Comparison of ENCODE assay signal across 39 mouse cellular contexts in the genomic region with DNA sequence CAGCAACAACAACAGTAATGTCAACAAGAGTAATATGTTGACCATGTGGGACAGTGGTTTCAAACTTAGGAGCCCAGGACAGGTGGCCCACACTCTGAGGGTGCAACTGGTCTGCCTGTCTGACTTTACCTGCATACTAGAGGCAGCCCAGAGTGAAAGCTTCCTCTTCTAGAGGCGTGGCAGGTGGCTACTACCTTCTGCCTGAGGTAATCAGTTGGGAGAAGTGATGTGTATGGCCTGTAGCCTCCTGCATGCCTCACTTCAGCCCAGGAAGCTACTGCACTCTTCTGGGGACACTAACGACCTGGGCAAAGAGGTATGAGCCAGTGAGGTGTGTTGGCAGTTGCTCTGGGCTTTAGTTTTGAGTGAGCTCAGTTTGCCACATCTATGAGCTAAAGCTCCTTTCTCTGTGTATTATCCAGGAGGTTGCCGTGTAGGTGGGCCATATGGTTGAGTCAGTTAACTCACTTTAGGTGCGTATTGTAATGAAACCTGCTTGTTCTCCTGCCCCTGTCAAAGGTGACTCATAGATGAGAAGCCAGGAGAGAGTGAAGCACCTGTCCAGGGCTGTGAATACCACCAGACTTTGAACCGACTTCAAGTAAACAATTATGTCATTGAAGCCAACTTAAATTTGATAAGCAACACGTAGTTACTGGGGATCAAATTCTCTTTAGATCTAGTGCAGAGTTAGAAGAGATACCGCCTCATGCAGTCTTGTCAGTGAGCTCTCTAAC. TPM values are rescaled to one million over a fixed set of nuclear protein-coding genes. Genes with fewer than 3 reads are reported as not detected.
DNase-seq lines count a peak whose midpoint lies in the region; ATAC-seq and TF ChIP-seq lines count a peak whose summit lies in the region.
"Had no signal": no experiment of that assay in that cellular context is flagged by ENCODE, and none has a peak within 500 bp of the region (broad histone marks: within the 10 kb centered on the region; RNA-seq: fewer than 3 reads in every experiment).

No protein-coding gene starts in this region.

- intact Hi-C loops in heart, adult 2 months (cut with DNase I), result no loop called here

- peaks cover 2% of the 10 kb centered on the region; the same call in 1 of the 2 replicates for H3K4me1 ChIP-seq in heart, adult 2 months (ENCODE audit: control insufficient read depth, insufficient read depth, low read length)
- peaks cover 94% of the 10 kb centered on the region for H3K4me1 ChIP-seq in liver, embryonic 13.5 days (replicated peaks)
- peaks cover 31% of the 10 kb centered on the region for H3K4me1 ChIP-seq in liver, embryonic 11.5 days (replicated peaks; ENCODE audit: control insufficient read depth, insufficient read depth, low read length)
- H3K4me1 ChIP-seq in intestine, embryonic 16.5 days (ENCODE audit: control insufficient read depth, insufficient read depth, low read length), result peaks cover 12% of the 10 kb centered on the region

- peak; percentile 71 for DNase-seq in heart, adult 11 months
- no peak for DNase-seq in heart, adult 2 months
- DNase-seq in liver, embryonic 13.5 days, result no peak
- no peak for DNase-seq in liver, embryonic 11.5 days (ENCODE audit: low spot score)
- no peak for DNase-seq in right cerebral cortex, postnatal 4 days
- no peak for DNase-seq in cerebellum, postnatal 4 days (ENCODE audit: low spot score in 2 of 2)
- DNase-seq: adrenal gland, postnatal 10 days; cerebellum, adult 11 months; cerebellum, adult 9-10 months; cerebellum, postnatal 36 days; embryo, embryonic 11 days; gastrocnemius, adult 2 months; gastrocnemius, postnatal 36 days; heart, postnatal 14 days; kidney, adult 11 months; kidney, postnatal 14 days; right cerebral cortex, postnatal 25 days; thymus, postnatal 25 days had no signal

- H3K27me3 ChIP-seq in heart, adult 2 months (ENCODE audit: control insufficient read depth, insufficient read depth, low read length), result no peaks in the 10 kb centered on the region
- H3K27me3 ChIP-seq in liver, embryonic 13.5 days, result no peaks in the 10 kb centered on the region
- no peaks in the 10 kb centered on the region for H3K27me3 ChIP-seq in liver, embryonic 11.5 days (replicated peaks; ENCODE audit: control insufficient read depth, insufficient read depth, low read length)
- no peaks in the 10 kb centered on the region for H3K27me3 ChIP-seq in intestine, embryonic 16.5 days (replicated peaks; ENCODE audit: control insufficient read depth, insufficient read depth, low read length)
- H3K27me3 ChIP-seq: lung, embryonic 15.5 days had no signal

- H3K4me2 ChIP-seq in liver, embryonic 13.5 days, result no peak overlapping the region
- no peak overlapping the region for H3K4me2 ChIP-seq in liver, embryonic 11.5 days
- H3K4me2 ChIP-seq in intestine, embryonic 16.5 days (ENCODE audit: low read depth, low read length), result no peak overlapping the region
- H3K4me2 ChIP-seq: lung, embryonic 15.5 days; midbrain, embryonic 11.5 days had no signal

- TF ChIP-seq POLR2A in heart, adult 2 months (IDR thresholded peaks at IDR 0.05; ENCODE audit: insufficient read depth, low read depth, low read length), result no peak

- ATAC-seq in liver, embryonic 13.5 days (ENCODE audit: low read depth), result no peak
- ATAC-seq in liver, embryonic 11.5 days (replicated peaks; ENCODE audit: low FRiP score), result no peak
- peak; percentile 73 for ATAC-seq in intestine, embryonic 16.5 days
- ATAC-seq: forebrain, embryonic 16.5 days; hindbrain, embryonic 16.5 days; midbrain, embryonic 16.5 days; Patski had no signal

- no peaks in the 10 kb centered on the region for H3K9me3 ChIP-seq in liver, embryonic 13.5 days (replicated peaks)
- H3K9me3 ChIP-seq in liver, embryonic 11.5 days (ENCODE audit: control insufficient read depth, low read length), result no peaks in the 10 kb centered on the region
- H3K9me3 ChIP-seq in intestine, embryonic 16.5 days (ENCODE audit: control insufficient read depth, low read length), result no peaks in the 10 kb centered on the region
- H3K9me3 ChIP-seq: G1E; lung, embryonic 15.5 days had no signal

- no peak overlapping the region for H3K9ac ChIP-seq in heart, adult 2 months (ENCODE audit: low read depth, low read length)
- H3K9ac ChIP-seq in liver, embryonic 13.5 days, result no peak overlapping the region
- H3K9ac ChIP-seq in liver, embryonic 11.5 days (ENCODE audit: low read depth, low read length), result no peak overlapping the region
- no peak overlapping the region for H3K9ac ChIP-seq in intestine, embryonic 16.5 days (ENCODE audit: low read depth, low read length)
- H3K9ac ChIP-seq: liver, embryonic 14.5 days; lung, embryonic 15.5 days had no signal

- H3K27ac ChIP-seq in heart, adult 2 months, result no peak overlapping the region
- H3K27ac ChIP-seq in liver, embryonic 13.5 days, result peak overlapping the region; percentile 61
- H3K27ac ChIP-seq in liver, embryonic 11.5 days (ENCODE audit: low read depth, low read length), result no peak overlapping the region
- H3K27ac ChIP-seq in intestine, embryonic 16.5 days (ENCODE audit: low read length), result no peak overlapping the region
- H3K27ac ChIP-seq: gastrocnemius, adult 2 months; liver, embryonic 14.5 days; lung, embryonic 15.5 days had no signal

- no peaks in the 10 kb centered on the region for H3K36me3 ChIP-seq in heart, adult 2 months (ENCODE audit: control insufficient read depth, insufficient read depth, low read length)
- H3K36me3 ChIP-seq in liver, embryonic 13.5 days, result peaks cover 77% of the 10 kb centered on the region
- H3K36me3 ChIP-seq in liver, embryonic 11.5 days (ENCODE audit: control insufficient read depth, insufficient read depth, low read length), result peaks cover 11% of the 10 kb centered on the region; the same call in 1 of the 2 replicates
- H3K36me3 ChIP-seq in intestine, embryonic 16.5 days (ENCODE audit: control insufficient read depth, insufficient read depth, low read length), result no peaks in the 10 kb centered on the region
- H3K36me3 ChIP-seq: lung, embryonic 15.5 days had no signal

- H3K79me2 ChIP-seq in heart, adult 2 months (replicated peaks; ENCODE audit: control insufficient read depth, insufficient read depth, low read length), result no peaks in the 10 kb centered on the region

- H3K4me3 ChIP-seq in heart, adult 2 months, result no peak overlapping the region
- no peak overlapping the region for H3K4me3 ChIP-seq in liver, embryonic 13.5 days (replicated peaks)
- no peak overlapping the region for H3K4me3 ChIP-seq in liver, embryonic 11.5 days (ENCODE audit: low read depth, low read length)
- H3K4me3 ChIP-seq in intestine, embryonic 16.5 days (ENCODE audit: low read length), result no peak overlapping the region
- H3K4me3 ChIP-seq: erythroblast, embryonic 14.5 days; gastrocnemius, adult 2 months; lung, embryonic 15.5 days had no signal

- WGBS in heart, adult 2 months, result 82% methylated on average over 7 of the region's 7 CpGs
- 68% methylated on average over 7 of the region's 7 CpGs for WGBS in liver, embryonic 13.5 days (ENCODE audit: insufficient replicate concordance)
- 79% methylated on average over 7 of the region's 7 CpGs for WGBS in liver, embryonic 11.5 days
- 59% methylated on average over 7 of the region's 7 CpGs for WGBS in intestine, embryonic 16.5 days

- TF ChIP-seq CTCF in heart, adult 2 months (IDR thresholded peaks at IDR 0.05), result no peak

- TF ChIP-seq EP300 in heart, adult 2 months (IDR thresholded peaks at IDR 0.05; ENCODE audit: insufficient read depth, low read depth, low read length), result no peak

RNA-seq across cellular contexts. Expression of a gene that starts 38.9 kb away (rescaled TPM):
- 1 to 10 TPM; 2.4 to 4.2 TPM for total RNA-seq in heart, adult 2 months (2021)
- 1.1 and 1.7 TPM in 2 replicates for polyA plus RNA-seq in heart, adult 2 months (2012; rRNA removed)
- polyA plus RNA-seq in liver, embryonic 13.5 days (2015; fragmentation: Nextera tagmentation; extraction: Ambion mirVana), result 37.9 and 45.0 TPM in 2 replicates
- polyA plus RNA-seq in liver, embryonic 11.5 days (2014; fragmentation: Nextera tagmentation; extraction: Ambion mirVana), result 92.2 and 95.4 TPM in 2 replicates
- 13.1 and 14.8 TPM in 2 replicates for polyA plus RNA-seq in intestine, embryonic 16.5 days (2015; fragmentation: Nextera tagmentation; extraction: Ambion mirVana)
- total RNA-seq: gastrocnemius, adult 2 months had no signal
- polyA plus RNA-seq: Patski had no signal

RNA-seq across cellular contexts. Expression of a gene that starts 41.9 kb away (rescaled TPM):
- not detected for total RNA-seq in heart, adult 2 months (2021)
- not detected in 2 replicates for polyA plus RNA-seq in heart, adult 2 months (2012; rRNA removed)
- polyA plus RNA-seq in liver, embryonic 13.5 days (2015; fragmentation: Nextera tagmentation; extraction: Ambion mirVana), result not detected in 2 replicates
- not detected in 2 replicates for polyA plus RNA-seq in liver, embryonic 11.5 days (2014; fragmentation: Nextera tagmentation; extraction: Ambion mirVana)
- not detected in 2 replicates for polyA plus RNA-seq in intestine, embryonic 16.5 days (2015; fragmentation: Nextera tagmentation; extraction: Ambion mirVana)
- total RNA-seq: adrenal gland, postnatal 10 days; gastrocnemius, adult 2 months; gastrocnemius, postnatal 36 days; heart, adult 8-10 months; heart, postnatal 14 days; megakaryocyte progenitor cell, adult 5-6 weeks; neutrophil, adult 5-6 weeks had no signal
- polyA plus RNA-seq: embryonic facial prominence, embryonic 14.5 days; erythroblast, embryonic 14.5 days; forebrain, embryonic 11.5 days; forebrain, embryonic 16.5 days; G1E; heart, embryonic 14.5 days; hindbrain, embryonic 11.5 days; kidney, embryonic 14.5 days; limb, embryonic 11.5 days; liver, embryonic 14.5 days; lung, embryonic 15.5 days; midbrain, embryonic 11.5 days; midbrain, embryonic 16.5 days; neural tube, embryonic 11.5 days; Patski; spleen, adult 2 months had no signal
